Mouse (Mus musculus) macrophage (primary cell): Measurements from ENCODE around the gene Tmem104. TPM values are rescaled to one million over a fixed set of nuclear protein-coding genes. Genes with fewer than 3 reads are reported as not detected.

Experiments used
- H3K27ac ChIP-seq: fragments of 350-480 bp; formaldehyde crosslinking; 2 replicates; pipeline ENCODE4 v1.9.0; 2021
- H3K36me3 ChIP-seq: fragments of 350-480 bp; formaldehyde crosslinking; 2 replicates; pipeline ENCODE4 v1.9.0; 2021; ENCODE audit errors: inconsistent target
- H3K4me3 ChIP-seq: fragments of 350-480 bp; formaldehyde crosslinking; 2 replicates; pipeline ENCODE4 v1.9.0; 2021; ENCODE audit errors: inconsistent target
- H3K79me2 ChIP-seq: fragments of 350-480 bp; formaldehyde crosslinking; 2 replicates; pipeline ENCODE4 v1.9.0; 2021; ENCODE audit errors: inconsistent target
- WGBS: methylation state at CpG from one replicate; pipeline ENCODE4 v1.1.7; 2026; ENCODE audit warnings: inconsistent platforms; ENCODE audit not compliant: missing documents; 5-methylcytosine and 5-hydroxymethylcytosine counted together
- polyA plus RNA-seq: library from polyadenylated mRNA; stranded (reverse); fragments of 250-400 nt; gene quantifications from 3 replicates; pipeline ENCODE4 v1.2.4, GENCODE M21; 2018; ENCODE audit warnings: inconsistent platforms

Tmem104 gene
- polyA plus RNA-seq, 1 experiment from 2014 or later = 149 TPM

DNA sequence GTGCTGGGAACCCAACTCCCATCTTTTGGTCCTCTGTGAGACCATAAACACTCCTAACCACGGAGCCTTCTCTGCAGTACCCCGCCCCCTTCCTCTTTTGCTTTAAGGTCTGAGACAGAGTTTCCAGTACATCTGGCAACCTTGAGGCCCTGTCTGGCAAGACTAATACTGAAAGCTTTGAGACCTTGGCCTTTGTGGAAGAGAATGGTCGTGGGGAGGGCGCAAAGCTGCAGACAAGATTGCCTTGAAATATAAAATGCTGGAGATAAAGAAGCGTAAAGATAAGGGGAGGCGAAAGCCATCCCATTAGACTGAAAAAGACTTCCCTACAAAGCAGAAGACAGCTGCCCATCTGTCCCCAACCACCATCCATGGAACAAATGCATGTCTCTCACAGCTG, 88.2 kb downstream of the Tmem104 start:
- H3K36me3 ChIP-seq = no peaks in the 10 kb centered on the region
- 67% methylated on average over 6 of the region's 6 CpGs for WGBS
- H3K79me2 ChIP-seq = no peaks in the 10 kb centered on the region
- H3K4me3 ChIP-seq = no peak overlapping the region
- H3K27ac ChIP-seq = no peak overlapping the region

DNA sequence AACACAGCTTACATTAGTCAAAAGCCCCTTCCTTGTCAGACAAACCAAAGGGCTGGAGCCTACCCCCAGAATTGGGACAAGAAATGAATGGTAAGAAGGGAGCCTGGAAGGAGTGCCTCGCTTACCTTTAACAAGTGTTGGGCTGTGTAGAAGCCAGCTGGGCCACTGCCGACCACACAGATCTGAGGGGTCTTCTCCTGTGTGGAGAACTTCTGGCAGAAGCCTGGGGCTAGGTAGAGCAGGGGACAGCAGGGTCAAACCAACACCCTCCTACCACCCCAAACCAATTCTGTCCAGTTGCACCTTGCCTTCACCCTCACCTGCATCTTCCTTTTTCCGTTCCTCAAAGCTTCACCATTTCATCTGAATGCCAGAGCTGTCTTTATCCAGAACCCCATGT, 88.7 kb downstream of the Tmem104 start:
- H3K36me3 ChIP-seq = no peaks in the 10 kb centered on the region
- H3K4me3 ChIP-seq = peak overlapping the region; percentile 48
- H3K79me2 ChIP-seq = no peaks in the 10 kb centered on the region
- H3K27ac ChIP-seq = no peak overlapping the region
- WGBS = 64% methylated on average over 3 of the region's 3 CpGs

DNA sequence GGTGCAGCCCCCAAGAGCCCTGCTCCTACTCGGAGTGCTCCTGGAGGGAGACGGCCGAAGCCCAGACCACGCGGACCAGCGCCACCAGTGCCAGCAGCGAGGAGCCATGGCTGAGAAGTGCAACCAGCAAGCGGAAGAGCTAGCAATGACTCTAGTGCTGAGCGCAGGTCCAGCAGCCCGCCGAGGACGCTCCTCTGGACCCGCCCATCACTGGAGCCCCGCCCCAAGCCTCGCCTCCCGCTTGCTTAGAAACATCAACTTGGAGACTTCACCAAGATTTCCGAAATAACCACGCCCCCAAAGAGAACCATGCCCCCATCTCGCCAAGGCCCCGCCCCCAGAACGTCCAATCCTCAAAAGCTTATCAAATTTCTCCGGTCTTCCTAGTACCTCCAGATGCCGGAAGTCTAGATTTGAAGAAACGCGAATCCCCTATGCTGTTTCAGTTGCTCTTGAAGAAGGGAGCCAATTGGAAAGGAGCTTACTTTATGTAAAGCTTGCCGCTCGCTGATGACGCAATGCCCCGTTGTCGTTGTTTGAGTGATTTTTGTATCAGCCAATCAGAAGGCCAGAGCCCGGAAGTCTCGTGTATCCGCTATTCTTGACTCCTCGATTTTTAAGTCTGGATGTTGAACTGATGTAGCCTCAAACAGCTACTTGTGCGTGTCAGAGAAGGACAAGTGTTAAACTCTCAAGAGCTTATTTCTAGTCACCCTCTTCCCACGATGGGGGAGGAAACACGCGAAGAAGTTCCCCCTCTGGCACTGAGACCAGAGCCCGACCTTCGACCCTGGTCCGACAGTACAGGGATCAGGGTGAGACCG, 89.7 kb downstream of the Tmem104 start, which contains the start of gene Fdxr:
Gene Fdxr, minus strand, starts transcription at position 271 of the 824 bp plus-strand sequence.
- H3K4me3 ChIP-seq = peak within 1 kb of the TSS; percentile 77
- 1% methylated on average over 41 of the region's 42 CpGs for WGBS
- H3K36me3 ChIP-seq = no peaks in the 10 kb centered on the region
- peak within 1 kb of the TSS; percentile 79 for H3K27ac ChIP-seq
- no peaks in the 10 kb centered on the region for H3K79me2 ChIP-seq

DNA sequence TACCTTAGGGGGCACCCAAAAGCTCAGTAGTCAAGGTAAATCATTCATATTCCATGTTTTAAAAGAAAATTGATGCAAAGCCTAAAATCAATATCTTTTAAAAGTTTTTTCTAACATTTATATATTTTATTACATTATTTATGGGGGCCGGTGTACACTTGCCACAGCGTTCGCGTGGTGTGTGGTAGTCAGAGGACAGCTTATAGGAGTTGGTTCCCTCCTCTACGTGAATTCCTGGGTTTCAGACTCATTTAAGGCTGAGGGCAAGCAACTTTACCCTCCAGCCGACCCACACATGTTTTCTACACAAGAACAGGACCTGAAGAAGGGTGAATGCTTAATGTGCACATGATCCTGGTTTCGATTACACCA, 90.3 kb downstream of the Tmem104 start:
- Histone ChIP-seq H3K36me3 (no peaks in the 10 kb centered on the region), H3K27ac (peak overlapping the region; percentile 79), H3K4me3 (peak overlapping the region; percentile 77), H3K79me2 (no peaks in the 10 kb centered on the region)
- WGBS = 14% methylated on average over 7 of the region's 7 CpGs

DNA sequence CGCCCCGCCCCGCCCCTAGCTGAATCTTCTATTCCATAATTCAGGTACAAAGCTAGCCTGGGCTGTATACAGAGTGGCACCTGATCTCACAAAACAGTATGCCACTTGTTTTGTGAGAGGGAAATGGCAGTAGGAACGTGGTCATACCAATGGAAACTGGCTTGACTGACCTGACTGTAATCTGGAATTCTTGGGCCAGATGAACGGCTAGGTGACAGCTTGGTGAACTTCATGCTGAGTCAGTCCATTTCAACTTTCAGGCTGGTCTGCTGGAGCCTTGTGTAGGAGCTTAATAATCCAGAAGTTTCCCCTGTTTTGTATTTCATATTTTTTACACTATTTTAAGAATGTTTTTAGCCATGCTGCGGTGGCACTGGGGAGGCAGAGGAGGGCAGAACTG, 90.9 kb downstream of the Tmem104 start:
- Histone ChIP-seq H3K79me2 (no peaks in the 10 kb centered on the region), H3K36me3 (no peaks in the 10 kb centered on the region), H3K4me3 (peak overlapping the region; percentile 77; the same call in 1 of the 2 replicates), H3K27ac (peak overlapping the region; percentile 79; the same call in 1 of the 2 replicates)
- 87% methylated on average over 6 of the region's 6 CpGs for WGBS

DNA sequence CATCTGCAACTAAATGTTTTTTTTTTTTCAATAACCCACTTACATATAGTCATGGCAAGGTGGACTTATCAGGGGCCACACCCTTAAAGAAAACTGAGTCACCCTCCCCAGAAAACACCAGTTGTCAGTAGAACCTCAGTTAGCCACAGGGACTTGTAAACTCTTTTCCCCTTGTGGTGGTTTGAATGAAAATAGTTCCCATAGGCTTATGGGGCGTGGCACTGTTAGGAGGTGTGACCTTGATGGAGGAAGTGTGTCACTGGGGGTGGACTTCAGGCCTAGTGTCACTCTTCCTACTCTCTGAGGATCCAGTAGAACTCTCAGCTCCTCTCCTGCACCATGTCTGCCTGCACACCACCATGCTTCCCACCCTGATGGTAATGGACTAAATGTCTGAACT, 92.4 kb downstream of the Tmem104 start:
- Histone ChIP-seq H3K4me3 (no peak overlapping the region), H3K27ac (peak overlapping the region; percentile 29; the same call in 1 of the 2 replicates)
- 27% methylated on average over 1 of the region's 1 CpGs for WGBS

DNA sequence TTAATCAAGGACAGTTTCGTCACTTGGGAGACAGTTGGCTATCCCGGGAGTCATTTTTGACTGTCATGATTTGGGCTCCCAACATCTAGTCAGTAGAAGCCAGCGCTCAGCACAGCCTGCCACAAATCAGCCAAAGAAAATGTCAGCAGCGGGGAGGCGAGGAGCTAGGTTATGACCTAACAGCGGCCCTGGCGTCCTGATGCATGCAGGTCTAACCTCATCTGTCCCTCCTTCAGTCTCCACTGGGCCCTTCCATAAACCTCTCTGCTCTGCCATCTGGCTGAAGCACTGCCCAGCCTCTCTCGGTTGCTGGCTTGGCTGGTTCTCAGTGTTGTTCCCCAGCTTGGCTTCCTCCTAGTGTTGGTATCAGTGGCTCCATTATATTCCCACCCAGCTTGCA, 95.0 kb downstream of the Tmem104 start:
- H3K27ac ChIP-seq = no peak overlapping the region
- no peak overlapping the region for H3K4me3 ChIP-seq
- H3K36me3 ChIP-seq = no peaks in the 10 kb centered on the region
- WGBS = 89% methylated on average over 8 of the region's 8 CpGs
- no peaks in the 10 kb centered on the region for H3K79me2 ChIP-seq

More for the DNA sequence above, 92.4 kb downstream of the Tmem104 start:
- no peaks in the 10 kb centered on the region for H3K79me2 ChIP-seq
- H3K36me3 ChIP-seq = no peaks in the 10 kb centered on the region

DNA sequence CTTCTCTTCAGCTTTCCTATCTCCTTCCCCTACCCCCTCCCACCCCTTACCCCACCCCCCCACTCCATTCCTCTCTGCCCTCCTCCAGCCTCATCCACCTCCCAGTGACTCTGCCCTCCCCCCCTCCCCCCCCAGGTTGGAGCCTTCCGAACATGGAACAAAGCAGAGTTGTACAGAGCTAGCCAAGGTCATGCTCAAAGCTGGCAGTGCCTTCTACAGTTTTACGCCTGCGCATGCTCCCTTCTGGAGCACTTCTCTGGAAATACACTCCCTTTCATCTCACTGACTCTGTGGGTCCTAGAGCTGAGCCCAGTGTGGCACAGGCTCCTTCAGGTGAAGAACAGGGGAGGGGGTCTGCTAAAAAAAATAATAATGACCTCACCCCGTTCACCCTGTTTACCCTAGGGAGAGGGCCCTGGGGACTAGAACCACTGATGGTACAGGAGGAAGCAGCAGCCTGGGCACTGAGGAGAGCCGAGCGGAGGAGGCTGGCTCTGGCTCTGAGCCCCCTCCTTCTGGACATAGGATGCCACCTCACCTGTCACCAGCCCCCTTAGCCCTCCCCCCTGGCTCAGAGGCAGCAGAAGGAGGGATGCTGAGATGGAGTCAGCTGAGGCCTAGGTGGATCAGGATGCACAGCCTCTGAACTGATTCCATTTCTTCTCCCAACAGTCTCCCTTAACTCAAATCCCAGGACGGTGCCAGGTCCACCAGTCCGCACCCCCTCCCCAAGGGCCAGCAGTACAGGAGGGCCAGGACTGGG, 95.6 kb downstream of the Tmem104 start:
- 96% methylated on average over 7 of the region's 8 CpGs for WGBS
- Histone ChIP-seq H3K79me2 (no peaks in the 10 kb centered on the region), H3K27ac (no peak overlapping the region), H3K4me3 (no peak overlapping the region), H3K36me3 (no peaks in the 10 kb centered on the region)

DNA sequence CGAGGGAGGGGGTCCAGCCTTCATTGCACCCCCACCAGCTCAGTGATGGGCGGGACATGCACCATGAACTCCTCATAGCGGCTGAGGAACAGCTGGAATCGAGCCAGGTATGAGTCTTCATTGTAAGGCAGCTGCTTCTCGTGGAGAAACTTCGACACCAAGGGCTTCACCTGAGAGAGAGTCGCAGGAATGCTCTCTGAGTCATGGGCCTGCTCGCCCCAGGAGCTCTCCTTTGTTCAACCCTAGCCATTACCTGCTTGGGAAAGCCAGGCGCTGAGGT, 96.1 kb downstream of the Tmem104 start:
- 93% methylated on average over 9 of the region's 9 CpGs for WGBS
- Histone ChIP-seq H3K36me3 (no peaks in the 10 kb centered on the region), H3K4me3 (no peak overlapping the region), H3K27ac (no peak overlapping the region), H3K79me2 (no peaks in the 10 kb centered on the region)

DNA sequence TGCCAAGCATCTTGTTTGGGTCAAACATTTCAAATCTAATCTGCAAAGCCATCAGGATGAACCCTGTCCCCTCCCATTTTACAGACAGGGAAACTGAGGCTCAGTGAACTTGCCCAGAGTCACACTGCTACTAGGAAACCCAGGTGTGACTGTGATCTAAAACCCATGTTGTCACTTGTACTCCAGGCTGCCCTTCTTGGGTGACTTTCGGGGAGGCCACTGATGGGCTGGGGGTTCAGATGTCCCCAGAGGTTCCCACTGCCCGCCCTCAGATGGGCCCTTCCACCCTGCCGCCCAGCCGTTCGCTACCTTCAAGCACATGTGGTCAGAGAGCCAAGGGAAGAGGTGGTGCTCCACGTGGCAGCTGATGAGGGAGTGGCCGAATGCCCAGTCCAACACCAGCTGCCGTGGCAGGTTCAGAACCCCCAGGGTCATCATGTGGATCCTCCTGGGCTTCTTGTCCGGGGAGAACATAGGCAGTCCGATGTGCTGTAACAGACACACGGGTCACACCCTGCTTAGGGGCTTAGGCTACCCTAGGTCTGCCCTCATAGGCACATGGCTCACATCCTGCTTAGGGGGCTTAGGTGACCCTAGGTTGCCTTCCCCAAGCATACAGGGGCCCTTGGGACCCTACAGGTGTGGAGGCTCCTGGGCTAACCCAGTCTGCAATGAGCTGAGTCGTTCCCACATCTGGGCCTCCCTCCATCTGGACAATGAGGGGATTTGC, 96.8 kb downstream of the Tmem104 start:
- H3K36me3 ChIP-seq = no peaks in the 10 kb centered on the region
- WGBS = 93% methylated on average over 12 of the region's 12 CpGs

DNA sequence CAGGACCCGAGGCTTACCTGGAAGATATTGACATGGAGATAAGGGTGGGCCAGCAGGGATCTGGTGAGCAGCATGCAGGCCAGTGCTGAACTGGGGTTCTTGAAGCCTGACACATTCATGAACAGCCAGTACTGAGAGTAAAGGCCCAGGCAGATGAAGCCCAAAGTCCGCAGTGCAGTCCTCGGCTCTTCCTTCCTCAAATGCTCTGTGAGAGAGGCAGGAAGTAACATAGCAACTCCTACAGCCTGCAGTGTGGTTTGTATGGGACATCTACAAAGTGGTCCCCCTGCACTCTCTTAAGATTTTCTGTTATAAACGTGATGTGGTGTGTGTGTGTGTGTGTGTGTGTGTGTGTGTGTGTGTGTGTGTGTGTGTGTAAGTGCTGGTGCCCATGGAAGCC, 98.0 kb downstream of the Tmem104 start:
- Histone ChIP-seq H3K27ac (peak overlapping the region; percentile 52), H3K4me3 (no peak overlapping the region), H3K79me2 (no peaks in the 10 kb centered on the region), H3K36me3 (no peaks in the 10 kb centered on the region)
- WGBS = 7% methylated on average over 4 of the region's 4 CpGs

More for the DNA sequence above, 96.8 kb downstream of the Tmem104 start:
- Histone ChIP-seq H3K79me2 (no peaks in the 10 kb centered on the region), H3K27ac (no peak overlapping the region), H3K4me3 (no peak overlapping the region)

DNA sequence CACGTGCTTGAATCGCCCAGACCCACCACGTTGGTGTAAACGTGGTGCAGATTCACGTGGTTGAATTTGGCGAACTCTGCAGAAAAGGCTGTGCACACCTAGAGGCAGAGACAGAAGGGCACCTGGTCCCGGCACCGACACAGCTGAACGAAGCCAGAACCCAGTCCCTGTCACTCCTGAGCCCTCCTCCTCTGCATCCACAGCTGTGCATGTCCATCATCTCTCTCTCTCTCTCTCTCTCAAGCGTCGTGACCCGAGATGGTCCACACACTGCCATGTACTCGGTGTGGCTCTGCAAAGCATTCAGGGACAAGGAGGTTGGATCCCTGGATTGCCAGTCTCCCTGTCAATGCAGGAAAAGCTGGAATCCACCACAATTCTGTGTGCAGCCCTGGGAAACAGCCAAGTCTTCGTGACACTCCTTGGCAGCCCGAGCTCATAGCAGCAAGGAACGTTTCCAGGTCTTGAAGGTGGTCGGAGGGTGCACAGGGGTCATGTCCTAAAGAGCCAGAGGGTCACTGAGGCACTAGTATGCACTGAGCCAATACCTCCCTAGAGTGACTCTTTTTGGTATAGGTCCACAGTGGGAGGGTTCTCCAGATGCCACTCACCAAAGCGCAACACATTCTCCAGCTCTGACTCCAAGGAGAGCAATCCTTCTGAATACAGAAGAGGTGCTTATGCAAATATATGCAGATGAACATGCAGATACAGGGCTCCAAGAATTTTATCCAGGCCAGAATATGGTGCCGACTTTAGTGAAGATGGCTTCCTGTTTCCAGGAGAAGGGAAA, 99.1 kb downstream of the Tmem104 start:
- Histone ChIP-seq H3K79me2 (no peaks in the 10 kb centered on the region), H3K36me3 (no peaks in the 10 kb centered on the region), H3K4me3 (no peak overlapping the region), H3K27ac (no peak overlapping the region)
- WGBS = 86% methylated on average over 19 of the region's 19 CpGs

DNA sequence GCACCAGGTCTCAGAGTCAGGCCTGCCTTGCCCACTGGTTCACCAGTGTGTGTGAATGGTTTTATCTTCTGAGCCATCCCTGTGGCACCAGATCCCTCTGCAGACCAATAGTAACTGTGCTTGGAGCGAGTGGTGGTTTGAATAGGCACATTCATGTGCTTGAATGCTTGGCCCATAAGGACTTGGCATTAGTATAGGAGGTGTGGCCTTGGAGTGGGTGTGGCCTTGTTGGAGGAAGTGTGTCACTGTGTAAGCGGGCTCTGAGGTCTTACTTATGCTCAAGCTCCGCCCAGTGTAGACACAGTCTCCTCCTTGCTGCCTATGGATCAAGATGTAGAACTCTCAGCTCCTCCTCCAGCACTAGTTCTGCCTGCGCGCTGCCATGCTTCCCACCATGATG, 100.1 kb downstream of the Tmem104 start:
- WGBS = 95% methylated on average over 5 of the region's 5 CpGs
- no peak overlapping the region for H3K27ac ChIP-seq
- H3K36me3 ChIP-seq = no peaks in the 10 kb centered on the region
- H3K4me3 ChIP-seq = no peak overlapping the region
- no peaks in the 10 kb centered on the region for H3K79me2 ChIP-seq

DNA sequence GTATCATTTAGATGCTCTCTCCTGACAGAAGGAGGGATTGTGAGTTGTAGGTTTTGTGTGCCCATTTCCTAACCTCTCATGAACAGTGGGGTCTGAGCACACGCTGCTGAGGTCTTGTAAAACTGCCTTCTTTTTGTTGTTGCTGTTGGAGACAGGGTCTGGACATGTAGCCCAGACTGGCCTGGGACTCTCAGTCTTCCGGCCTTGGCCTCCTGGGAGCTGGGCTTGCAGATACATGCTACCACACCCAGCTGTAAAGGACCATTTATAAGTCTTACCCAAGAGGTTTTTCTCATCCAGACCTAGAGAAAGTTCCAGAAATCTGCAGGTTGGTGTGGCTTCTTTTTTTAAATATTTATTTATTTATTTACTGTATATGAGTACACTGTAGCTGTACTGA, 101.0 kb downstream of the Tmem104 start:
- Histone ChIP-seq H3K27ac (no peak overlapping the region), H3K79me2 (no peaks in the 10 kb centered on the region), H3K4me3 (no peak overlapping the region), H3K36me3 (no peaks in the 10 kb centered on the region)
- WGBS = 100% methylated on average over 1 of the region's 2 CpGs
